Mouse (Mus musculus): ENCODE results near the gene Abcb10. TPM values are rescaled to one million over a fixed set of nuclear protein-coding genes. Genes with fewer than 3 reads are reported as not detected.

Gene Abcb10
- polyA plus RNA-seq, 1 experiment, result 16.2 TPM

GRCm38 (mm10) chr8:124011580-124011979 is 28.7 kb upstream of the Abcb10 start:
- TF ChIP-seq CTCF (IDR thresholded peaks at IDR 0.05; ENCODE audit: borderline replicate concordance, insufficient read depth, low read length), result no peak
- no peak for TF ChIP-seq POLR2A (IDR thresholded peaks at IDR 0.05; ENCODE audit: low read depth, low read length)
- no peaks in the 10 kb centered on the region; the same call in 1 of the 2 replicates for H3K4me1 ChIP-seq (ENCODE audit: control insufficient read depth, insufficient read depth, low read length)
- H3K27ac ChIP-seq (ENCODE audit: insufficient read depth, low read length), result no peak overlapping the region
- H3K4me3 ChIP-seq (ENCODE audit: insufficient read depth, low read length), result no peak overlapping the region

DNA sequence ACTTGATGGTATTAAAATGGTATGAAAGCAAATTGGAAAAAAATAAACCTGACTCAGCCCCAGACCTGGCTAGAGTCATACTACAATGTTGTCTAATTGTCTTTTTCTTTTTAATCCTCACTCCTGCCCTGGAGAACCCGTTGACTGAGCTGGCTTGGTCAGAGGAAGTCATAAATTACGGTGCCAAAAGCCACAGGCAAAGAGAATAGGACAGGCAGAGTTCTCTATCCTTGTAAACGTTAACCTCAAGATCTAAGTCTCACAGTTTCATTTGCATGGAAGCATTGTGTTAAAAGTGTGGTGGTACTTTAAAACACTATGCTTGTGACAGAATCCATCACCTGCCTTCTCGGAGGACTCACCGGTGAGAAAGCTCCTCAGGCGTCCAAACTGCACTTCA is 24.9 kb upstream of the Abcb10 start:
- H3K27ac ChIP-seq (ENCODE audit: insufficient read depth, low read length), result no peak overlapping the region
- no peak for TF ChIP-seq CTCF (IDR thresholded peaks at IDR 0.05; ENCODE audit: borderline replicate concordance, insufficient read depth, low read length)
- TF ChIP-seq POLR2A (IDR thresholded peaks at IDR 0.05; ENCODE audit: low read depth, low read length), result no peak
- no peak overlapping the region for H3K4me3 ChIP-seq (ENCODE audit: insufficient read depth, low read length)
- H3K4me1 ChIP-seq (ENCODE audit: control insufficient read depth, insufficient read depth, low read length), result no peaks in the 10 kb centered on the region

DNA sequence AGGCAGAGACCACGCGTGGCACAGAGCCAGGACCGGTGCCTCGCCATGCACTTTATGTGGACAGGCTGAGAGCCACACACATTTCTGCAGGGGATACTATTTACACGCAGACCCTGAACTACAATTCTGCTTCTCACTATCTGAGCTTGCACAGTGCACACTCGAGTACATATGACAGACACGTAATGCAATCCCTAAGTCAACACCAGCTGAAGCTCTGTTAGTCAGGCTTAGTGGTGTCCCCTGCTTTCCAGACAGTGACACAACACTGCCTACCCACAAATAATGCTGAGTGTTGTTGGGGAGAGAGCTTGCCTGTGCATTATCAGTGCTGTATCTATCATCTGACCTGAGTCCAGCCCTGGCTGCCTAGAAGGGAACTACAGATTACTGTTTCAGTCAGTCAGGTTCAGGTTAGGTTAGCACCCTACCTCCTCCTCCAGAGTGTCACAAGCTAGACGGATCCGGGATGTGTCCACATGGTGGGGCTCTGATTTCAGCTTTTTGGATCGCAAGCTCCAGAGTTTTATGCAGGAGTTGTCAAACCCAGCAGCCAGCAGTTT is 19.7 kb upstream of the Abcb10 start:
- H3K27ac ChIP-seq (ENCODE audit: insufficient read depth, low read length), result peak overlapping the region; percentile 8; the same call in 1 of the 2 replicates
- H3K4me3 ChIP-seq (ENCODE audit: insufficient read depth, low read length), result no peak overlapping the region
- TF ChIP-seq POLR2A (IDR thresholded peaks at IDR 0.05; ENCODE audit: low read depth, low read length) (no peak), CTCF (IDR thresholded peaks at IDR 0.05; ENCODE audit: borderline replicate concordance, insufficient read depth, low read length) (no peak)

GRCm38 (mm10) chr8:123999568-123999967 is 16.6 kb upstream of the Abcb10 start:
- no peak for TF ChIP-seq POLR2A (IDR thresholded peaks at IDR 0.05; ENCODE audit: low read depth, low read length)
- no peak for TF ChIP-seq CTCF (IDR thresholded peaks at IDR 0.05; ENCODE audit: borderline replicate concordance, insufficient read depth, low read length)
- H3K27ac ChIP-seq (ENCODE audit: insufficient read depth, low read length), result no peak overlapping the region
- H3K4me3 ChIP-seq (ENCODE audit: insufficient read depth, low read length), result no peak overlapping the region
- H3K4me1 ChIP-seq (ENCODE audit: control insufficient read depth, insufficient read depth, low read length), result peaks cover 6% of the 10 kb centered on the region

More for the DNA sequence above, 19.7 kb upstream of the Abcb10 start:
- peaks cover 6% of the 10 kb centered on the region for H3K4me1 ChIP-seq (ENCODE audit: control insufficient read depth, insufficient read depth, low read length)

GRCm38 (mm10) chr8:123993997-123994396 is 11.1 kb upstream of the Abcb10 start:
- peaks cover 5% of the 10 kb centered on the region for H3K4me1 ChIP-seq (ENCODE audit: control insufficient read depth, insufficient read depth, low read length)
- no peak overlapping the region for H3K27ac ChIP-seq (ENCODE audit: insufficient read depth, low read length)
- TF ChIP-seq CTCF (IDR thresholded peaks at IDR 0.05; ENCODE audit: borderline replicate concordance, insufficient read depth, low read length) (no peak), POLR2A (IDR thresholded peaks at IDR 0.05; ENCODE audit: low read depth, low read length) (no peak)
- no peak overlapping the region for H3K4me3 ChIP-seq (ENCODE audit: insufficient read depth, low read length)

DNA sequence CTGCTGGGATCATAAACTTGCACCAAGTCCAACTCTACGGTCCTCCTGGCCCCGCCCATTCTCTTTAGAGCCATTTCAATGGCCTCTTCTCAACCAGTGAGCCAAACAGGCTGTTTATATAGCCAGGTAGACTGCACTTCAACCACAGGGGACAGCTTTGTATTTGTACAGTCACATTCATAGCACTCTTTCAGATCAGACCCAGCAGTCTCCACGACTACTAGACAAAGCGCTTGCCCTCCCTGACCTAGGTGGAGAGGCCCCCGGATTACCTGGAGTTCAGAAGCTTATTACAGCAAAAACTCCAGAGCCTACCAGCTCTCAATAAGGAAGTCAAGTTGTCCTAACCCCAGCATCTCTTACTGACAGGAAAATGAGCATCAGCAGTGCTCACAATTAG is 10.7 kb upstream of the Abcb10 start:
- H3K4me1 ChIP-seq (ENCODE audit: control insufficient read depth, insufficient read depth, low read length), result peaks cover 5% of the 10 kb centered on the region
- H3K27ac ChIP-seq (ENCODE audit: insufficient read depth, low read length), result peak overlapping the region; percentile 7; the same call in 1 of the 2 replicates
- H3K4me3 ChIP-seq (ENCODE audit: insufficient read depth, low read length), result no peak overlapping the region
- no peak for TF ChIP-seq CTCF (IDR thresholded peaks at IDR 0.05; ENCODE audit: borderline replicate concordance, insufficient read depth, low read length)
- TF ChIP-seq POLR2A (IDR thresholded peaks at IDR 0.05; ENCODE audit: low read depth, low read length), result no peak

DNA sequence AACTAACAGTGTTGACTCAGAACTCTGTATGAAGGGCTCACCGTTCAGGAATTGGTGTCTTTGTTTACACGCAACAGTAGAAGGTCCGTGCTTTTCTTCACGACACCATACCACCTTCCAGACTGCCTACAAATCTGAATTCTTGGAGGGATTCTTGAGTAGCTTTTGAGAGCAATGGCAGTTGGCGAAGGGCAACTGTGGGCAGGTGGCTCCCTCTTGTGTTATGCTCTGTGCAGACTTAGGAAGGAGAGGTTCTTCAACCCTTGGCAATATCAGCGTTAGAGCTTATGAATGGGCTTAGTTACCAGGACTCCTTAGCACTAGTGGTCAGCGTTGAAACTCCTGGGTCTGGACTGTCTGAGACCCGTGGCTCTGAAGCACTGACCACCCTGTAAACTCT is 9.7 kb upstream of the Abcb10 start:
- Histone ChIP-seq H3K4me1 (ENCODE audit: control insufficient read depth, insufficient read depth, low read length) (peaks cover 5% of the 10 kb centered on the region), H3K4me3 (ENCODE audit: insufficient read depth, low read length) (no peak overlapping the region), H3K27ac (ENCODE audit: insufficient read depth, low read length) (peak overlapping the region; percentile 62)
- TF ChIP-seq POLR2A (IDR thresholded peaks at IDR 0.05; ENCODE audit: low read depth, low read length) (no peak), CTCF (IDR thresholded peaks at IDR 0.05; ENCODE audit: borderline replicate concordance, insufficient read depth, low read length) (peak; percentile 15; the same call in 1 of the 2 replicates)

- no peak overlapping the region for H3K4me3 ChIP-seq (ENCODE audit: insufficient read depth, low read length)
- H3K27ac ChIP-seq (ENCODE audit: insufficient read depth, low read length), result no peak overlapping the region
- no peak for TF ChIP-seq POLR2A (IDR thresholded peaks at IDR 0.05; ENCODE audit: low read depth, low read length)
- TF ChIP-seq CTCF (IDR thresholded peaks at IDR 0.05; ENCODE audit: borderline replicate concordance, insufficient read depth, low read length), result no peak
- peaks cover 5% of the 10 kb centered on the region for H3K4me1 ChIP-seq (ENCODE audit: control insufficient read depth, insufficient read depth, low read length)
Measured at GRCm38 (mm10) chr8:123990277-123991049, 7.5 kb upstream of the Abcb10 start.

GRCm38 (mm10) chr8:123989128-123989527 is 6.2 kb upstream of the Abcb10 start:
- Histone ChIP-seq H3K4me1 (ENCODE audit: control insufficient read depth, insufficient read depth, low read length) (peaks cover 5% of the 10 kb centered on the region), H3K27ac (ENCODE audit: insufficient read depth, low read length) (no peak overlapping the region)
- TF ChIP-seq CTCF (IDR thresholded peaks at IDR 0.05; ENCODE audit: borderline replicate concordance, insufficient read depth, low read length), result no peak
- no peak for TF ChIP-seq POLR2A (IDR thresholded peaks at IDR 0.05; ENCODE audit: low read depth, low read length)

GRCm38 (mm10) chr8:123988605-123989038 is 5.7 kb upstream of the Abcb10 start:
- Histone ChIP-seq H3K27ac (ENCODE audit: insufficient read depth, low read length) (no peak overlapping the region), H3K4me1 (ENCODE audit: control insufficient read depth, insufficient read depth, low read length) (peaks cover 5% of the 10 kb centered on the region), H3K4me3 (ENCODE audit: insufficient read depth, low read length) (no peak overlapping the region)
- TF ChIP-seq CTCF (IDR thresholded peaks at IDR 0.05; ENCODE audit: borderline replicate concordance, insufficient read depth, low read length), result no peak
- TF ChIP-seq POLR2A (IDR thresholded peaks at IDR 0.05; ENCODE audit: low read depth, low read length), result no peak

More at GRCm38 (mm10) chr8:123989128-123989527, 6.2 kb upstream of the Abcb10 start:
- H3K4me3 ChIP-seq (ENCODE audit: insufficient read depth, low read length), result no peak overlapping the region
